Mouse (Mus musculus) embryonic fibroblast, embryonic 13.5 days (primary cell): ENCODE results near the gene Pde4a. TPM values are rescaled to one million over a fixed set of nuclear protein-coding genes. Genes with fewer than 3 reads are reported as not detected.

Experiments
- H3K27ac ChIP-seq: 2 replicates; pipeline ENCODE4 v1.5.1; 2012; ENCODE audit warnings: low read length, control low read depth, inconsistent platforms; ENCODE audit not compliant: insufficient read depth
- H3K4me1 ChIP-seq: 2 replicates; pipeline ENCODE4 v1.6.1; 2011; ENCODE audit warnings: low read length; ENCODE audit not compliant: control insufficient read depth, insufficient read depth
- H3K4me3 ChIP-seq: 2 replicates; pipeline ENCODE4 v1.5.1; 2011; ENCODE audit warnings: mild to moderate bottlenecking, control low read depth, low read length; ENCODE audit not compliant: insufficient read depth
- CTCF ChIP-seq: IDR thresholded peaks from 2 replicates; pipeline ENCODE4 v1.5.1; 2011; ENCODE audit warnings: mild to moderate bottlenecking, control low read depth, low read length, moderate library complexity, borderline replicate concordance; ENCODE audit not compliant: insufficient read depth
- POLR2A ChIP-seq: IDR thresholded peaks from 2 replicates; pipeline ENCODE4 v1.6.1; 2011; ENCODE audit warnings: low read depth, mild to moderate bottlenecking, control low read depth, low read length, moderate library complexity
- polyA plus RNA-seq: library from polyadenylated mRNA; stranded (reverse); fragments of >200 nt; gene quantifications from 2 replicates; pipeline ENCODE4 v1.2.4, GENCODE M21; 2011; ENCODE audit warnings: low read depth; ENCODE audit not compliant: missing spikeins, insufficient read length

The Pde4a gene
- polyA plus RNA-seq, 1 experiment = 14.7 TPM

DNA sequence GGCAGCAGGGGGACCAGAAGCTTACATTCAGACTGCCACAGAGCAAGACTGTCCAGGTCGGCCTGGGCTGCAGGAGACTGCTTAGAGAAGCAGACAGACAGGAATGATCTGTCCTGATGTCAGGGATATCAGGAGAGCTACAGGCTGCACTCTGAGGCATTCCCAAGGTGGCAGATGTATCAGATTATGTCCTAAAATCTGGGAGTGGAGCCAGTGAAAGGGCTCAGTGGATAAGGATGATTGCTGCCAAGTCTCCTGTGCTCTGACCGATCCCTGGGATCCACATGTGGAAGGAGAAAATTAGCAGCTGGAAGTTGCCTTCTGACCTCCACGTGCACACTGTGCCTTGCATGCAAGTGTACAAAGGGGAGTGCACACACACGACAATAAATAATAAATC is 14.9 kb downstream of the Pde4a start:
- H3K4me1 ChIP-seq = peaks cover 8% of the 10 kb centered on the region
- H3K27ac ChIP-seq = peak overlapping the region; percentile 10; the same call in 1 of the 2 replicates
- no peak overlapping the region for H3K4me3 ChIP-seq
- TF ChIP-seq POLR2A (no peak), CTCF (no peak)

- TF ChIP-seq CTCF (no peak), POLR2A (no peak)
- Histone ChIP-seq H3K27ac (peak overlapping the region; percentile 72; the same call in 1 of the 2 replicates), H3K4me1 (peaks cover 8% of the 10 kb centered on the region), H3K4me3 (no peak overlapping the region)
These were observed 15.3 kb downstream of the Pde4a start for GRCm38 (mm10) chr9:21180841-21181240.

DNA sequence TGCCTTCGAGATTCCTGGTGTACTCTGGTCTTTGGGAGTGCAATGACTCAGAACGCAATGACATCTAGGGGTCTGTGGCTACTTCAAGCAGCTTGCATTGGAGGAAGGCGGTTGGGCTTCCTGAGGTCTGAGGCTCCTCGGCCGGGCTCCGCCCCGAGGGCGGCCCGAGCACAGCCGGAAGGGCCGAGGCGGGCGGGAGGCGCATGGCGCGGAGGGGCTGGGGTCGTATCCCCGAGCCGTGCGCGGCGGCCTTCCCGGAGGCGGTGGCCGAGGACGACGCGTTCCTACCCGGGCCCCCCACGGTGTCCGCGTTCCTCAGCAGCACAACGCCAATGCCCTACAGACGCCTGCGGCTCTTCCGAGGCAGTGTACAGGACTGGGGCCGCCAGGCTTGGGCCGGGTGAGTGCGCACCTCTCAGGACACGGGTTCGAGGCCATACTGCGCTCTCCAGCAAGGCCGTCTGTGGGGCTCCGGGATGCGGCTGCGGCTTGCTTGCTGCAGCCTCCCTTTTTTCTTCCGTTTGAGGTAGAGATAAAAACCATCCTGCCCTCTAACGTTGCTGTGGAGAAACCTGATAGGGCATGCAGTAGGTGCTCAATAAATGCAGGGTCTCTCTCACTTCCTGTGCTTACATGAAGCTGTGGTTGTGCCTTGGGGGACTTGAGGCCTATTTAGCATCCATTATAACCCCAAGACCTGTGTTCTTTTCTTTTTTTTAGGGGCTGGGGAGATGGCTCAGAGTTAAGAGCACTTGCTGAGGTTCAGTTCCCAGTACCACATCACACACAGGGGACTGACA is 16.1 kb downstream of the Pde4a start:
- H3K4me3 ChIP-seq = peak overlapping the region; percentile 56
- TF ChIP-seq POLR2A (peak; percentile 49; the same call in 1 of the 2 replicates), CTCF (no peak)
- peak overlapping the region; percentile 72 for H3K27ac ChIP-seq
- peaks cover 8% of the 10 kb centered on the region for H3K4me1 ChIP-seq

- Histone ChIP-seq H3K4me3 (no peak overlapping the region), H3K27ac (no peak overlapping the region), H3K4me1 (peaks cover 8% of the 10 kb centered on the region)
- no peak for TF ChIP-seq CTCF
- no peak for TF ChIP-seq POLR2A
These were observed 17.9 kb downstream of the Pde4a start for GRCm38 (mm10) chr9:21183421-21183820.

- no peak overlapping the region for H3K27ac ChIP-seq
- H3K4me3 ChIP-seq = no peak overlapping the region
- TF ChIP-seq CTCF (no peak), POLR2A (0 out of 2 replicates have a peak, but pooled peaks have one; percentile 12)
- H3K4me1 ChIP-seq = peaks cover 8% of the 10 kb centered on the region
These were observed 18.4 kb downstream of the Pde4a start for GRCm38 (mm10) chr9:21183905-21184413.

DNA sequence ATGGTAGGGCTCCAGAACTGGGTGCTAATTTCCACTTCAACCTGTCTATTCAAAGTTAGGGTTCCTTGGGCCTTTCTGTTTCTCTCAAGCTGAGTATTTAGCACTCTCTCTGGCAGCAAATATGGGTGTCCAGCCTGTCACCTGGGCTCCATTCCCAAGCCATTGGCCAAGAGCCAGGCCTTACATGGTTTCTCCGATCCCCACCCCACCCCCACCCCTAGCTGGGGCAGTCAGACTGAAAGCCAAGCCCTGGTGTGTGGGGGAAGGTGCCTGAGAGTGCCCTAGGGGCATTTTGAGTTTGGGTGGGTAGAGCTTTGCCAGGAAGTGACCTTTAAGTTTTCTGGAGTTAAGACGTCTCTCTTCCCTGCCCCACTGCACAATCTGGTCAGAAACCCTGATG is 19.2 kb downstream of the Pde4a start:
- Histone ChIP-seq H3K27ac (no peak overlapping the region), H3K4me3 (no peak overlapping the region), H3K4me1 (peaks cover 8% of the 10 kb centered on the region)
- TF ChIP-seq CTCF (no peak), POLR2A (no peak)

- Histone ChIP-seq H3K4me1 (peaks cover 8% of the 10 kb centered on the region), H3K27ac (no peak overlapping the region), H3K4me3 (no peak overlapping the region)
- TF ChIP-seq CTCF (no peak), POLR2A (no peak)
These were observed 19.9 kb downstream of the Pde4a start for GRCm38 (mm10) chr9:21185436-21185835.

- Histone ChIP-seq H3K27ac (no peak overlapping the region), H3K4me1 (peaks cover 1% of the 10 kb centered on the region), H3K4me3 (no peak overlapping the region)
- no peak for TF ChIP-seq POLR2A
- no peak for TF ChIP-seq CTCF
These were observed 24.4 kb downstream of the Pde4a start for GRCm38 (mm10) chr9:21189905-21190304.

GRCm38 (mm10) chr9:21190670-21191069 is 25.2 kb downstream of the Pde4a start:
- no peak overlapping the region for H3K27ac ChIP-seq
- peaks cover 4% of the 10 kb centered on the region; the same call in 1 of the 2 replicates for H3K4me1 ChIP-seq
- TF ChIP-seq POLR2A = no peak
- TF ChIP-seq CTCF = no peak
- no peak overlapping the region for H3K4me3 ChIP-seq

GRCm38 (mm10) chr9:21193786-21194185 is 28.3 kb downstream of the Pde4a start:
- no peak overlapping the region for H3K27ac ChIP-seq
- no peak overlapping the region for H3K4me3 ChIP-seq
- peaks cover 6% of the 10 kb centered on the region; the same call in 1 of the 2 replicates for H3K4me1 ChIP-seq
- no peak for TF ChIP-seq CTCF
- no peak for TF ChIP-seq POLR2A
